Mouse (Mus musculus) neural tube, embryonic 11.5 days (tissue): ENCODE results near the gene Card14. TPM values are rescaled to one million over a fixed set of nuclear protein-coding genes. Genes with fewer than 3 reads are reported as not detected.

ENCODE experiments used
- ATAC-seq: fragments of 200-750 bp; cut with Nextera tagmentation; 2 replicates; pipeline ENCODE4 v1.8.0; 2017; ENCODE audit warnings: moderate number of reproducible peaks, mild to moderate bottlenecking, moderate TSS enrichment, moderate library complexity; ENCODE audit not compliant: insufficient read depth, low FRiP score, low TSS enrichment
- DNase-seq: peaks from one replicate; pipeline ENCODE4 v3.0.0-alpha.2; 2015; ENCODE audit warnings: low spot score
- H3K27ac ChIP-seq: fragments of 300-500 bp; sonication (generic); 2 replicates; pipeline ENCODE4 v1.5.1; 2014; ENCODE audit warnings: low read depth, mild to moderate bottlenecking, low read length
- H3K27me3 ChIP-seq: fragments of 300-500 bp; sonication (generic); 2 replicates; pipeline ENCODE4 v1.6.1; 2014; ENCODE audit warnings: mild to moderate bottlenecking, low read length, mixed read lengths; ENCODE audit not compliant: control insufficient read depth, insufficient read depth
- H3K36me3 ChIP-seq: fragments of 300-500 bp; sonication (generic); 2 replicates; pipeline ENCODE4 v1.6.1; 2014; ENCODE audit warnings: mild to moderate bottlenecking, low read length, moderate library complexity, mixed read lengths; ENCODE audit not compliant: control insufficient read depth, insufficient read depth
- H3K4me1 ChIP-seq: fragments of 300-500 bp; sonication (generic); 2 replicates; pipeline ENCODE4 v1.6.1; 2014; ENCODE audit warnings: low read length, mixed read lengths; ENCODE audit not compliant: control insufficient read depth, insufficient read depth
- H3K4me2 ChIP-seq: fragments of 300-500 bp; sonication (generic); 2 replicates; pipeline ENCODE4 v1.6.1; 2014; ENCODE audit warnings: low read depth, mild to moderate bottlenecking, moderate library complexity
- H3K4me3 ChIP-seq: fragments of 300-500 bp; sonication (generic); 2 replicates; pipeline ENCODE4 v1.5.1; 2014; ENCODE audit warnings: low read depth, low read length
- H3K9ac ChIP-seq: fragments of 300-500 bp; sonication (generic); 2 replicates; pipeline ENCODE4 v1.6.1; 2014; ENCODE audit warnings: mild to moderate bottlenecking, low read length
- H3K9me3 ChIP-seq: fragments of 300-500 bp; sonication (generic); 2 replicates; pipeline ENCODE4 v1.6.1; 2016; ENCODE audit warnings: low read length; ENCODE audit not compliant: control insufficient read depth
- WGBS: fragments of 180-500 bp; shearing (Covaris S2); extraction: QIAGEN DNeasy Blood & Tissue Kit; methylation state at CpG from one replicate; pipeline ENCODE4 v1.1.7; 2014; 5-methylcytosine and 5-hydroxymethylcytosine counted together
- polyA plus RNA-seq: library from polyadenylated mRNA; unstranded; fragments of >200 nt; fragmentation: Nextera tagmentation; extraction: Ambion mirVana; gene quantifications from 2 replicates; pipeline ENCODE4 v1.2.1, GENCODE M21; 2014

Card14 gene
- not detected in 2 replicates for polyA plus RNA-seq

DNA sequence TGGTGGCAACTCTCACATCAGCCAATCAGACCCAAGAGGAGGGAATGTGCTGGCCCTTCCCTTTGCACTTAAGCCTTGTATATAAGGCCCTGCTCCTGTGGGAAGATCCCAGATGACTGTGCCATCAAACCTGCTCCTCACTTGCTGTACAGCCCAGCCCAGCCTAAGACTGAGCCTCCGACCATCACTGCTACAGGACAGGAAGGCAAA is at the start of gene Card14:
Card14 (plus strand) TSS at position 111 of the 210 bp plus-strand sequence.
- DNase-seq (no peak), ATAC-seq (no peak)
- 0 out of 2 replicates have a peak, but pooled peaks cover 3% of the 10 kb centered on the region for H3K4me1 ChIP-seq
- H3K27me3 ChIP-seq: no peaks in the 10 kb centered on the region
- no peak within 1 kb of the TSS for H3K4me2 ChIP-seq
- H3K9me3 ChIP-seq: no peaks in the 10 kb centered on the region
- no peaks in the 10 kb centered on the region for H3K36me3 ChIP-seq
- 0 out of 2 replicates have a peak within 1 kb of the TSS, but pooled peaks have one; percentile 0 for H3K9ac ChIP-seq
- H3K27ac ChIP-seq: no peak within 1 kb of the TSS
- WGBS: 25% methylated on average over 1 of the region's 1 CpGs
- H3K4me3 ChIP-seq: no peak within 1 kb of the TSS

DNA sequence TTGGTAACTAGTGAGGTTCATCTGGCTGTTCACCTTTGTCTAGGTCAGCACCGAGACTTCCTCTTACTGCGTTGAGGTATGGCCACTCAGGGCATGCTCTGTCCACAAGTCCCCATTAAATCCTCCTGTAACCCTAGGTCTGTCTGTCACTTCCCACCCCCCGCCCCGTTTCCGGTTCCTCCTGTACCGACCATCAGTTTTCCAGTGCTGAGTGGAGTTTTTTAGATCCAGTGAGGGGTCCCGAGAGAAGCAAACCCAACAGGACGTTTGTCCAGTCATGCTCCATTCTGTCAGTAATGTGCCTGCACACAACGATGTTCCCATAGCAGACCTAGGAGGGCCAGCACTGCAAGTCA is 49.4 kb upstream of the Card14 start:
- Histone ChIP-seq H3K27ac (no peak overlapping the region), H3K4me3 (no peak overlapping the region), H3K9me3 (no peaks in the 10 kb centered on the region), H3K4me2 (peak overlapping the region; percentile 31), H3K36me3 (no peaks in the 10 kb centered on the region), H3K27me3 (no peaks in the 10 kb centered on the region), H3K9ac (no peak overlapping the region), H3K4me1 (no peaks in the 10 kb centered on the region)
- 62% methylated on average over 9 of the region's 9 CpGs for WGBS
- ATAC-seq (no peak), DNase-seq (no peak)

DNA sequence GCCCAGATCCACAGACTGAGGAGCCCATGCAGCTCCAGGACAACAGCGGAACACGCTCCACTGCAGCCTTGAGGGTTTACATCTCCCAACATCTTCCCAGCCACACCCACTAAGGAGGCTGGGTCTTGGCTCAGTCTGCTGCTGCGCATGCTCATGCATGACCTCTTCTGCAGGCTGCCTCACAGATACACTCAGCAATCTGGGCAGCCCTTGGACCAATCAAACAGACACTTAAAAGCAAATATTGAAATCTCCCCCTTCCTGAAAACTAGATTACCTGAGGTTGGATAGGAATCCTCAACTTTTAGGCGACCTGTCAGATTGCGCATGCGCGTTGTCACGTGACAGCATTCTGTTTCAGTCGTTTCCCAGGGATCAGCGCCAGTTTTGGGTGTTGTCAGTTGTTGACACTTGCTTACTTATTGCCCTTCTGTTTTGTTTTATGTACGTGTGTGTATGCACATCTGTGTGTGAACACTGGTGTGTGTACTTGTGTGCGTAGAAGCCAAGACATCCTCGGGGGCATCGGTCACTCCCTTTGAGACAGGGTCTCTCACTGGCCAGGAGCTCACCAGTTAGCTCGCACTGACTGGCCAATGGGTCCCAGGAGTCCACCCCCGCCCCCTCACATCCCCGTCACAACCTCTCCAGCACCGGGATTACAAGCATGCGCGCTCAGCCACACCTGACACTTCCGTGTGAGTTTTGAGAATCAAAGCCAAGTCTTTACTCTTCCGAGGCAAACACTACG is 48.8 kb upstream of the Card14 start:
- Histone ChIP-seq H3K4me2 (peak overlapping the region; percentile 31), H3K36me3 (no peaks in the 10 kb centered on the region), H3K9me3 (no peaks in the 10 kb centered on the region), H3K4me3 (0 out of 2 replicates have a peak overlapping the region, but pooled peaks have one; percentile 13), H3K27ac (no peak overlapping the region), H3K4me1 (no peaks in the 10 kb centered on the region), H3K27me3 (no peaks in the 10 kb centered on the region), H3K9ac (no peak overlapping the region)
- ATAC-seq (no peak), DNase-seq (peak; percentile 55)
- WGBS: 72% methylated on average over 23 of the region's 23 CpGs

DNA sequence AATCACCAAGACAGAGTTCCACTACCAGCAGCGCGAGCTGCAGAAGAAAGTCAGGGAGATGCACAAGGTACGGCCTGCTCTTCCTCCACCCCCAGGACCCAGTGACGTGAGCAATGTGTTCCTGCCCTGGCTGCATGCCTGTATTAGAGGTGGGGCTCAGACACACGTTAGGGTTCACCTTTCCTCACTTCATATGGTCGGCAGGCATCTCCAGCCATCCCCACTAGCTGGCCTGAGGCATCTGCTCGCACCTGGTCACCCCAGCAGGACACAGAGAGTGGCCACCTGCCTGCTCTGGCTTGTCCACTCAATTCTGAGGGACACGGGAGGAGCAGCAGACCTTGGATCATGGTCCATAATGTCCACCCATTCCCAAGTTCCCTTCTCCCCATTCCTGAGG is 47.6 kb upstream of the Card14 start:
- 87% methylated on average over 8 of the region's 8 CpGs for WGBS
- H3K36me3 ChIP-seq: no peaks in the 10 kb centered on the region
- ATAC-seq: no peak

DNA sequence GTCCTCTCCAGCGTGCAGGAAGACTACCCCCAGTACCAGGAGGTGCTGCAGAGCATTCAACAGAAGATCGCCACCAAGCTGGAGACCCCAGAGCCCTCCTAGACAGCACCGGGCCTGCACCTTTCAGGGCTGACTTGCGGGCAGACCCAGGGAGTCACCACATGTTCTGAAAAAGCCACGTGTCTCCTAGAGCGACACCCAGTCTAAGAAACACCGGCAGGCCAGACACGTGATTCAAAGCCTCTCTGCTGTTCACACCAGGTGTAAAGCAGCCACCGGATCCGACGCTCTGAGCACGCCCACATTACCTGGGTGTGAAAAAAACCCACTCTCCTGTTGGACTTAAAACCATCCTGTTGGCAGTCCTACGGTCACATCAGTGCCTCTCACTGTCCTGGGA is 43.2 kb upstream of the Card14 start:
- ATAC-seq (no peak), DNase-seq (no peak)
- Histone ChIP-seq H3K9ac (no peak overlapping the region), H3K4me2 (no peak overlapping the region), H3K27me3 (no peaks in the 10 kb centered on the region), H3K4me1 (0 out of 2 replicates have a peak, but pooled peaks cover 3% of the 10 kb centered on the region), H3K36me3 (no peaks in the 10 kb centered on the region), H3K9me3 (no peaks in the 10 kb centered on the region), H3K4me3 (no peak overlapping the region), H3K27ac (no peak overlapping the region)
- WGBS: 92% methylated on average over 13 of the region's 13 CpGs

More for the DNA sequence above, 47.6 kb upstream of the Card14 start:
- no peak overlapping the region for H3K4me2 ChIP-seq
- no peak overlapping the region for H3K4me3 ChIP-seq
- H3K9ac ChIP-seq: no peak overlapping the region
- no peaks in the 10 kb centered on the region for H3K9me3 ChIP-seq
- H3K27ac ChIP-seq: no peak overlapping the region
- no peaks in the 10 kb centered on the region for H3K27me3 ChIP-seq
- no peak for DNase-seq
- H3K4me1 ChIP-seq: no peaks in the 10 kb centered on the region

DNA sequence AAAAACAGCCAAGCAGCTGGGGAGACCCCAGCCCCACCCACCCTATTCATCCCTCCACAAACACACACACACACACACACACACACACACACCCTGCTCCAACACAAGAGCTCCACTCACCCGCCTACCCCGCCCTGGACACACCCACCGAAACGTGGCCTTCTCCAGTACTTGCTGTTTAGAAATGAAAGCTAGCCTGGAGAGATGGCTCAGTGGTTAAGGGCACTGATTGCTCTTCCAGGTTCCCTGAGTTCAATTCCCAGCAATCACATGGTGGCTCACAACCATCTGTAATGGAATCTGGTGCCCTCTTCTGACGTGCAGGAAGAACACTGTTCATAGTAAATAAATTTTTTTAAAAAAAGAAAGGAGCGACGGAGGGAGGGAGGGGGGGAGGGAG is 41.8 kb upstream of the Card14 start:
- Histone ChIP-seq H3K9ac (no peak overlapping the region), H3K4me1 (0 out of 2 replicates have a peak, but pooled peaks cover 3% of the 10 kb centered on the region), H3K27me3 (no peaks in the 10 kb centered on the region), H3K27ac (no peak overlapping the region), H3K4me3 (no peak overlapping the region), H3K9me3 (no peaks in the 10 kb centered on the region), H3K4me2 (no peak overlapping the region), H3K36me3 (no peaks in the 10 kb centered on the region)
- WGBS: 83% methylated on average over 7 of the region's 7 CpGs
- no peak for DNase-seq
- ATAC-seq: no peak

DNA sequence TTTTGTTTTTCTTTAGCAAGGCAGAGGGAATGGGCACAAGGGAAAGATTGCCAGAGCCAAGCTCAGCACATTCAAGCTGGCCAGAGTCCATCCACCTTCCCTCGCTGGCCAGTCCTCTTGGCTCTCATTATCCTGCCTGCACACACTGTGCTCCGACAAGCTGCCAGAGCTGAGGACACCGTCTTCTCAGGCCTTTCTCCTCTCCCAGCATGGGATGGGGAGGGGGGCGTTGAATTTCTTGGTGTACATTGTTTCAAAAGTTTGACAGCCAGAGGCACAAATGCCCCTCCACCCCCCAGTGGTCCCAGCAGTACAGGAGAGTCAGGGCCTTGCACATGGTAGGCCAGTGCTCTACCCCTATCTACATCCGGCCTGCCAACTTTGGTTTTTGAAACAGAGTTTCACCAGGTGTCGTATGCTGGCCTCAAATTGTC is 40.3 kb upstream of the Card14 start:
- 58% methylated on average over 6 of the region's 6 CpGs for WGBS
- DNase-seq (no peak), ATAC-seq (peak; percentile 41; the same call in 1 of the 2 replicates)
- Histone ChIP-seq H3K4me1 (0 out of 2 replicates have a peak, but pooled peaks cover 3% of the 10 kb centered on the region), H3K27ac (no peak overlapping the region), H3K36me3 (no peaks in the 10 kb centered on the region), H3K4me2 (peak overlapping the region; percentile 87; the same call in 1 of the 2 replicates), H3K9me3 (no peaks in the 10 kb centered on the region), H3K27me3 (no peaks in the 10 kb centered on the region), H3K4me3 (no peak overlapping the region), H3K9ac (no peak overlapping the region)

DNA sequence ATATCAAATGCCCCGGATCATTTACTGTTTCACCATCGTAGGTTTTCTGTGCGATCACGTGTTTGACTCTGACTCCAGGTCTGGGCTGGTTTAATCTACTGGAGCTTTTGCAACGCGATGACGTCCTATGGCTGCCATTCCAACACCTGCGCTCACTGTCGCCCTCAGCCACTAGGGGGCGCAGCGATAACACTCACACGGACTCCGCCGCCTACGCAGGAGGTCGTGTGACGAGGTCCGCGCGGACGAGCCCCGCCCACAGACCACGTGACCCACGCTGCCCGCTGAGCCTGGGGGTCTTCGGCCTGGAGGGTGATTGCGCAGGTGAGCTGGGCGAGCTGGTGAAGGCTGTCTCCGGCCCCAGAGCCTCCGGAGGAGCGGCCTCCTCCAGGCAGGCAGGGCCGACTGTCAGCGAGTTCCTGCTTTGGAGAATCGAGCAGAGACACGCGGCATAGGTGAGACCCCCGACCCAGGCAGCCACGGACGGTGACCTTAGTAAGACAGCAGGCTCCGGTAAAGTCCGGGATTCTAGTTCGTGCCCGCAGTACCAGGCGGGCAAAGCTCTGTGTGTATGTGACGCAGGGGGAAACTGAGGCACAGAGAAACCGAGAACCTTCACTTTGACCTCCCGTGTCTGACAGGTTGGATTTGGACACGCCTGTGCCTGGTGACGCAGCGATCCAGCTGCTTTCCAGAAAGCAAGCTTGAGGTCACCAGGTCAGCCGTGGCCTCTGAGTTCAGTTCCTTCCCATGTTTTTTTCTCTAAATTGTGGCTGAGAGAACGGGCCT is 39.6 kb upstream of the Card14 start, which contains the start of gene Gaa:
Gaa (plus strand) TSS at position 120 of the 789 bp plus-strand sequence.
- H3K4me2 ChIP-seq: peak within 1 kb of the TSS; percentile 87
- H3K4me3 ChIP-seq: peak within 1 kb of the TSS; percentile 51
- whole genome bisulfite sequencing: 6% methylated on average over 52 of the region's 52 CpGs
- ATAC-seq (peak; percentile 76; the same call in 1 of the 2 replicates), DNase-seq (peak; percentile 96)
- no peaks in the 10 kb centered on the region for H3K36me3 ChIP-seq
- H3K9me3 ChIP-seq: no peaks in the 10 kb centered on the region
- H3K4me1 ChIP-seq: 0 out of 2 replicates have a peak, but pooled peaks cover 3% of the 10 kb centered on the region
- no peaks in the 10 kb centered on the region for H3K27me3 ChIP-seq
- H3K27ac ChIP-seq: no peak within 1 kb of the TSS
- peak within 1 kb of the TSS; percentile 53 for H3K9ac ChIP-seq
